8 mouse cellular contexts compared by ENCODE assay signal in the genomic region with DNA sequence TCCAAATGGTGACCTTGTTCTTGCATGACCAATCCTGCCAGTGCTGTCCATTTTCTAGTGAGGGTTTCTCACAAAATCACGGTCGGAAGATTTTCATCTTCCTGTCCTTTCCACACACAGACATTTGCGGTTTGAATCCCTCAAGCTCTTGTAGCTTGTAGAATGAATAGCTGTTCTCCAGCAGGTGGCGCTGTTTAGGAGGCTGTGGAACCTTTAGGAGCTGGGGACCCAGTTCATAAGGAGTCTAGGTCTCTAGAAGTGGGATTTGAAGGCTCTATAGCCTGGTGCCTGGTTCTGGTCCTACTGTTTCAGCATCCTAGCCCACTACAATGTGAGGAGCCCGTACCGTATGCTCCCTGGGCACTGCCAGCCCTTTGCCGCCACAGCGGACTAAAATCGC.
DNase-seq lines count a peak whose midpoint lies in the region; ATAC-seq lines count a peak whose summit lies in the region.

No protein-coding gene starts in this region.

- no peaks in the 10 kb centered on the region for H3K4me1 ChIP-seq in embryonic facial prominence, embryonic 14.5 days (ENCODE audit: control insufficient read depth, insufficient read depth, low read length)

- H3K27me3 ChIP-seq in embryonic facial prominence, embryonic 14.5 days (replicated peaks; ENCODE audit: control insufficient read depth, insufficient read depth, low read length) = no peaks in the 10 kb centered on the region

- H3K9ac ChIP-seq in embryonic facial prominence, embryonic 14.5 days (ENCODE audit: low read depth, low read length) = no peak overlapping the region

- no peaks in the 10 kb centered on the region for H3K9me3 ChIP-seq in embryonic facial prominence, embryonic 14.5 days (ENCODE audit: control insufficient read depth, low read length)

- ATAC-seq in cerebellum, adult (ENCODE audit: insufficient number of reproducible peaks, low FRiP score, low TSS enrichment) = no peak
- no peak for ATAC-seq in embryonic facial prominence, embryonic 14.5 days (ENCODE audit: low read depth)

- no peak overlapping the region for H3K27ac ChIP-seq in embryonic facial prominence, embryonic 14.5 days (replicated peaks; ENCODE audit: low read depth, low read length)

- WGBS in embryonic facial prominence, embryonic 14.5 days = 57% methylated on average over 9 of the region's 9 CpGs

- no peak overlapping the region for H3K4me2 ChIP-seq in embryonic facial prominence, embryonic 14.5 days (ENCODE audit: low read depth, low read length)

- no peaks in the 10 kb centered on the region for H3K36me3 ChIP-seq in embryonic facial prominence, embryonic 14.5 days (ENCODE audit: control insufficient read depth, insufficient read depth, low read length)

- H3K4me3 ChIP-seq in embryonic facial prominence, embryonic 14.5 days (ENCODE audit: low read depth, low read length) = no peak overlapping the region

- DNase-seq in cerebellum, postnatal 25 days = peak; percentile 43 to 75
- peak; percentile 53 for DNase-seq in urinary bladder, postnatal 14 days (ENCODE audit: low spot score)
- no peak for DNase-seq in urinary bladder, adult 2 months (ENCODE audit: low spot score)
- peak; percentile 89 for DNase-seq in embryonic facial prominence, embryonic 14.5 days (ENCODE audit: low spot score)
- peak; percentile 40 for DNase-seq in kidney, postnatal 14 days
- peak; percentile 88 for DNase-seq in mesoderm, embryonic 11.5 days (ENCODE audit: low read depth, low spot score)
- DNase-seq in thymus, postnatal 10 days (ENCODE audit: low spot score in 2 of 2) = peak; percentile 16 to 64
